Mouse (Mus musculus) thymus, adult 2 months (tissue): Measurements from ENCODE around the gene Nxf2. TPM values are rescaled to one million over a fixed set of nuclear protein-coding genes. Genes with fewer than 3 reads are reported as not detected.
"Not testable (repeated sequence)": the region's sequence is repeated elsewhere in the genome, so short reads cannot be mapped to it uniquely, and the experiment has no call there.

Source experiments
- DNase-seq: peaks from one replicate; pipeline ENCODE4 v3.0.0; 2021
- H3K27ac ChIP-seq: fragments of 200-500 bp; 2 replicates; pipeline ENCODE4 v1.5.1; 2012; ENCODE audit warnings: low read length, control low read depth; ENCODE audit not compliant: control insufficient read depth, insufficient read depth
- H3K27me3 ChIP-seq: fragments of 200-500 bp; 2 replicates; pipeline ENCODE4 v1.6.1; 2012; ENCODE audit warnings: mild to moderate bottlenecking, low read length, moderate library complexity, mixed read lengths; ENCODE audit not compliant: control insufficient read depth, insufficient read depth
- H3K36me3 ChIP-seq: fragments of 200-500 bp; 2 replicates; pipeline ENCODE4 v1.6.1; 2012; ENCODE audit warnings: mild to moderate bottlenecking, low read length, moderate library complexity; ENCODE audit not compliant: control insufficient read depth, insufficient read depth
- H3K4me1 ChIP-seq: fragments of 200-500 bp; replicated peaks from 2 replicates; pipeline ENCODE4 v1.6.1; 2012; ENCODE audit warnings: low read length; ENCODE audit not compliant: control insufficient read depth, insufficient read depth
- H3K4me3 ChIP-seq: fragments of 200-500 bp; 2 replicates; pipeline ENCODE4 v1.5.1; 2012; ENCODE audit warnings: mild to moderate bottlenecking, low read length, control low read depth, moderate library complexity; ENCODE audit not compliant: control insufficient read depth, insufficient read depth
- CTCF ChIP-seq: fragments of 200-500 bp; IDR thresholded peaks from 2 replicates; pipeline ENCODE4 v1.5.1; 2012; ENCODE audit warnings: mild to moderate bottlenecking, control low read depth, low read length, moderate library complexity, borderline replicate concordance; ENCODE audit not compliant: control insufficient read depth, poor library complexity, insufficient read depth; ENCODE audit errors: extremely low read depth
- POLR2A ChIP-seq: fragments of 200-500 bp; IDR thresholded peaks from 2 replicates; pipeline ENCODE4 v1.6.1; 2012; ENCODE audit warnings: mild to moderate bottlenecking, low read length, control low read depth, moderate library complexity; ENCODE audit not compliant: control insufficient read depth, poor library complexity, insufficient read depth; ENCODE audit errors: extremely low read depth
- WGBS: fragments of 180-500 bp; shearing (Covaris S2); methylation state at CpG from one replicate; pipeline ENCODE4 v1.1.7; 2018; 5-methylcytosine and 5-hydroxymethylcytosine counted together
- polyA plus RNA-seq: library from polyadenylated mRNA; depleted of rRNA; stranded (reverse); fragments of >200 nt; gene quantifications from 2 replicates; pipeline ENCODE4 v1.2.3, GENCODE M21; 2012

The Nxf2 gene
- polyA plus RNA-seq, 1 experiment = 0.11 TPM

GRCm38 (mm10) chrX:134930361-134930760 is 34.2 kb downstream of the Nxf2 start:
- DNase-seq = peak; percentile 18
- no peaks in the 10 kb centered on the region for H3K4me1 ChIP-seq
- no peaks in the 10 kb centered on the region for H3K27me3 ChIP-seq
- TF ChIP-seq CTCF (no peak), POLR2A (no peak)
- H3K4me3 ChIP-seq = no peak overlapping the region
- no peak overlapping the region for H3K27ac ChIP-seq
- no peaks in the 10 kb centered on the region for H3K36me3 ChIP-seq
- 35% methylated on average over 5 of the region's 5 CpGs for WGBS

GRCm38 (mm10) chrX:134929927-134930326 is 34.6 kb downstream of the Nxf2 start:
- no peak overlapping the region for H3K4me3 ChIP-seq
- H3K27ac ChIP-seq = no peak overlapping the region
- WGBS = 88% methylated on average over 5 of the region's 5 CpGs
- DNase-seq = no peak
- no peaks in the 10 kb centered on the region for H3K36me3 ChIP-seq
- no peaks in the 10 kb centered on the region for H3K27me3 ChIP-seq
- H3K4me1 ChIP-seq = no peaks in the 10 kb centered on the region
- TF ChIP-seq POLR2A (no peak), CTCF (no peak)

DNA sequence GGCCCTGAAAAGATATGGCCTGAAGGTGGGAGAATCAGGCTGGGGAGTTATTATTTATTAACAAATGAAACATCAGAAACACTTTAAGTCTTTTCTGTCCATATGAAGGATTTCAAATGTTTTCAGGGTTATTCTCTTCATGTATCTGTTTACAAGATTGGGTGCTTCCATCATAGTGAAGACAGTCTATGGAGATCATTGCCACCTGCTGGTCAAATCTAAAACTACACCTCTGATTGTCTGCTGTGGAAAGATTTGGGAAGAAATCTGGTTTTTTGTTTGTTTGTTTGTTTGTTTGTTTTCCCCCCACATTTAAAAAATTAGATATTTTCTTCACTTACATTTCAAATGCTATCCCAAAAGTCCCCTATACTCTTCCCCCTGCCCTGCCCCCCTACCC is 39.5 kb downstream of the Nxf2 start:
- H3K36me3 ChIP-seq = no peaks in the 10 kb centered on the region
- no peaks in the 10 kb centered on the region for H3K27me3 ChIP-seq
- H3K4me1 ChIP-seq = no peaks in the 10 kb centered on the region
- H3K27ac ChIP-seq = no peak overlapping the region
- TF ChIP-seq POLR2A = no peak
- TF ChIP-seq CTCF = no peak
- DNase-seq = peak; percentile 26
- no peak overlapping the region for H3K4me3 ChIP-seq

DNA sequence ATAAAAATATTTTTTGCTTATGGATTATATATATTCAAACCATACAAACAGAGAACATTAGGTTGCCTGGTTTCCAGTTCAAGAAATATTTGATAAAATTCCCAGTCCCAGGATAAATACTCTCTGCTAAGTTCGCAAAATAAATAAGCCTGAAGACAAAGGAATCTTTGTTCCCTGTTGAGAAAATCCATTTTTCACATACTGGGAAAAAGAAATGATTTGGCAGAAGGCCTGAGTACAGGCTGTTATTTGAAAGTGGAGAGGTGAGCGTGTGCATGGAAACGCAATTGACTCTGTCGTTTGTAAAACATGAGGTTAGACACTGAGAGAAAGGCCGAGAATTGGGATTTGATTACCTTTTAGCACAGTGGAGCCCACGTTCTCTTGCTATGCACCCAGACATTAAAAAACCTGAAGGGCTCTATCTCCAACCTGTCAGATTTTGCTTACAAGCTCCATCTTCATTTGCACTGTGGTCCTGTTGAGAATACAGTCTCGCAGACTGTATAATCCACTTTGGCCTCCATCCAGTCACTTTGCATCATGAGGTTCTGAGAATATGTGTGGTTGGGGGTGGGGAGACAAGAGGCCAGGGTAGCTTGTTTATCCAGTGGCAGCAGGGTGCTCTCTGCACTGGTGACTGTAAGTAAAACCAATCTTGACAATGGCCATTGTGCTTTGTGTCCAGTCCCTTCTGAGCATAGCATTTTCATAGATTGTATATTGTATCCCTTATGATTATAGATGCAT is 40.7 kb downstream of the Nxf2 start:
- WGBS = 94% methylated on average over 7 of the region's 7 CpGs
- Histone ChIP-seq H3K27me3 (no peaks in the 10 kb centered on the region), H3K4me3 (no peak overlapping the region), H3K4me1 (no peaks in the 10 kb centered on the region), H3K27ac (no peak overlapping the region), H3K36me3 (no peaks in the 10 kb centered on the region)
- no peak for DNase-seq
- no peak for TF ChIP-seq CTCF
- TF ChIP-seq POLR2A = no peak

GRCm38 (mm10) chrX:134919220-134919619 is 45.3 kb downstream of the Nxf2 start:
- TF ChIP-seq CTCF = no peak
- no peak for TF ChIP-seq POLR2A
- 63% methylated on average over 1 of the region's 1 CpGs for WGBS
- Histone ChIP-seq H3K27me3 (no peaks in the 10 kb centered on the region), H3K27ac (no peak overlapping the region), H3K4me1 (no peaks in the 10 kb centered on the region), H3K4me3 (no peak overlapping the region), H3K36me3 (no peaks in the 10 kb centered on the region)
- no peak for DNase-seq

GRCm38 (mm10) chrX:134915745-134916144 is 48.8 kb downstream of the Nxf2 start:
- TF ChIP-seq POLR2A (no peak), CTCF (no peak)
- no peak overlapping the region for H3K27ac ChIP-seq
- H3K36me3 ChIP-seq = no peaks in the 10 kb centered on the region
- DNase-seq = no peak
- WGBS = 92% methylated on average over 2 of the region's 2 CpGs
- H3K4me3 ChIP-seq = no peak overlapping the region
- H3K27me3 ChIP-seq = no peaks in the 10 kb centered on the region
- no peaks in the 10 kb centered on the region for H3K4me1 ChIP-seq

GRCm38 (mm10) chrX:134915315-134915714 is 49.2 kb downstream of the Nxf2 start:
- not testable (repeated sequence) for H3K4me3 ChIP-seq, DNase-seq, H3K4me1 ChIP-seq, H3K27me3 ChIP-seq, H3K36me3 ChIP-seq, H3K27ac ChIP-seq

- H3K27me3 ChIP-seq = no peaks in the 10 kb centered on the region
- H3K4me1 ChIP-seq = no peaks in the 10 kb centered on the region
- WGBS = 87% methylated on average over 4 of the region's 4 CpGs
- DNase-seq = no peak
- H3K36me3 ChIP-seq = no peaks in the 10 kb centered on the region
- no peak overlapping the region for H3K27ac ChIP-seq
- TF ChIP-seq POLR2A (no peak), CTCF (no peak)
- H3K4me3 ChIP-seq = no peak overlapping the region
Observed at GRCm38 (mm10) chrX:134914851-134915250, 49.7 kb downstream of the Nxf2 start.
